Mouse (Mus musculus) ES-Bruce4 (cell line): ENCODE data around the gene Ttc21b.

Experiments
- CTCF ChIP-seq: IDR thresholded peaks from one replicate; pipeline ENCODE4 v1.8.1; 2011; ENCODE audit warnings: low read depth, low read length
- EP300 ChIP-seq: IDR thresholded peaks from 2 replicates; pipeline ENCODE4 v1.6.1; 2011; ENCODE audit warnings: low read depth, low read length; ENCODE audit not compliant: insufficient read depth
- POLR2A ChIP-seq: IDR thresholded peaks from one replicate; pipeline ENCODE4 v1.8.1; 2011; ENCODE audit warnings: low read length; ENCODE audit not compliant: insufficient read depth

- TF ChIP-seq POLR2A: no peak
- no peak for TF ChIP-seq EP300
- no peak for TF ChIP-seq CTCF
These were observed 35.5 kb downstream of the Ttc21b start for GRCm38 (mm10) chr2:66220954-66221353.
